Mouse (Mus musculus): ENCODE results near the gene Cep19. TPM values are rescaled to one million over a fixed set of nuclear protein-coding genes. Genes with fewer than 3 reads are reported as not detected.

Gene Cep19
- total and polyA plus RNA-seq, 3 experiments = 17.6 to 31.3 (median 29.4) TPM

- TF ChIP-seq IRF4 (IDR thresholded peaks at IDR 0.05; ENCODE audit: low read depth, low read length) = no peak
- TF ChIP-seq JUND (conservative IDR thresholded peaks at IDR 0.05; ENCODE audit: low read depth, low read length) = no peak
- TF ChIP-seq BHLHE40 (IDR thresholded peaks at IDR 0.05; ENCODE audit: low read depth, low read length) = no peak
- no peak for TF ChIP-seq MAFK (IDR thresholded peaks at IDR 0.05; ENCODE audit: insufficient replicate concordance, low read length)
- TF ChIP-seq SMC3 (IDR thresholded peaks at IDR 0.05; ENCODE audit: low read depth, low read length) = no peak
- 0 out of 2 replicates have a peak, but pooled peaks have one; percentile 9 for TF ChIP-seq ELF1 (IDR thresholded peaks at IDR 0.05; ENCODE audit: low read depth, low read length)
- TF ChIP-seq EP300 (IDR thresholded peaks at IDR 0.05; ENCODE audit: low read length) = no peak
- peaks cover 0 to 45% of the 10 kb centered on the region in 2 experiments for H3K36me3 ChIP-seq (replicated peaks in 1 of 2; ENCODE audit: control insufficient read depth in 1 of 2, insufficient read depth in 1 of 2, low read length in 1 of 2)
- H3K9ac ChIP-seq (ENCODE audit: insufficient read depth, low read depth) = no peak overlapping the region
- H3K4me3 ChIP-seq (replicated peaks in 1 of 3; ENCODE audit: low read depth in 2 of 3, low read length in 2 of 3, poor library complexity in 1 of 3) = no peak overlapping the region
- H3K4me1 ChIP-seq (ENCODE audit: control insufficient read depth in 1 of 2, insufficient read depth in 2 of 2) = peaks cover 16 to 86% of the 10 kb centered on the region in 2 experiments
- no peaks in the 10 kb centered on the region for H3K27me3 ChIP-seq (replicated peaks)
- H3K27ac ChIP-seq (ENCODE audit: insufficient read depth, low read depth) = no peak overlapping the region
- peaks cover 82% of the 10 kb centered on the region for H3K79me2 ChIP-seq (replicated peaks; ENCODE audit: control insufficient read depth, extremely low read depth, insufficient read depth, poor library complexity, severe bottlenecking)
- H3K9me3 ChIP-seq (replicated peaks; ENCODE audit: low read length) = no peaks in the 10 kb centered on the region
- dilution Hi-C loops (cut with MboI; ENCODE audit: extremely low pct_ligation_motif_present, extremely low pct_unique_long_range_greater_than_20kb, low sequenced_read_pairs) (no loop called here), in situ Hi-C loops (cut with MboI; ENCODE audit: low pct_ligation_motif_present, low pct_unique_long_range_greater_than_20kb, low sequenced_read_pairs) (no loop called here)
- no peak for DNase-seq (ENCODE audit: extremely low read depth)
- H3K4me2 ChIP-seq (ENCODE audit: insufficient read depth, low read depth, poor library complexity, severe bottlenecking) = no peak overlapping the region
Measured at GRCm38 (mm10) chr16:32062226-32062625, 37.4 kb upstream of the Cep19 start.

DNA sequence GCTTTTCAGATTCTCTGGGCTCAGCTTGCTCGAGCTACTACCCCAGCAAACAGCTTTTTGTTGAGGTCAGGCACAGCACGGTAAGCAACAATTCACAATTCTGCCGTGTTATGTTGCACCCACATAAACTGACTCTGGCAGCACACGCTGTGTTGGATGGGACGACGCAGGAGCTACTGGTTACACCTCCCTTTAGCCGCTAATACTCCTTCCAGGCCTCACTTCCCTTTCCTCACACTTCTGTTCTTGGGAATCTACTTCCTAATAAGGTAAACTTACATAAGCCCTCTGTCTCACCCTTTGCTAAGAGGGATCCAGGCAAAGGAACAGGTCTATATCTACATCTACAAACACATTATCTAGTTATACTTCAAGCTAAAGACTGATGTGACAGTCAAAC is 35.7 kb upstream of the Cep19 start:
- dilution Hi-C loops (cut with MboI; ENCODE audit: extremely low pct_ligation_motif_present, extremely low pct_unique_long_range_greater_than_20kb, low sequenced_read_pairs) = no loop called here
- no peak overlapping the region for H3K4me3 ChIP-seq (replicated peaks in 1 of 3; ENCODE audit: low read depth in 2 of 3, low read length in 2 of 3, poor library complexity in 1 of 3)
- no peaks in the 10 kb centered on the region for H3K9me3 ChIP-seq (replicated peaks; ENCODE audit: low read length)
- peaks cover 0 to 48% of the 10 kb centered on the region in 2 experiments for H3K36me3 ChIP-seq (replicated peaks in 1 of 2; ENCODE audit: control insufficient read depth in 1 of 2, insufficient read depth in 1 of 2, low read length in 1 of 2)
- H3K79me2 ChIP-seq (replicated peaks; ENCODE audit: control insufficient read depth, extremely low read depth, insufficient read depth, poor library complexity, severe bottlenecking) = peaks cover 83% of the 10 kb centered on the region
- TF ChIP-seq POLR2AphosphoS2 (IDR thresholded peaks at IDR 0.05; ENCODE audit: low read depth, low read length) (no peak; the same call in 1 of the 2 replicates), JUND (conservative IDR thresholded peaks at IDR 0.05; ENCODE audit: low read depth, low read length) (no peak), MEF2A (IDR thresholded peaks at IDR 0.05; ENCODE audit: borderline replicate concordance, low read depth, low read length) (no peak), RAD21 (IDR thresholded peaks at IDR 0.05; ENCODE audit: low read depth, low read length) (no peak), TBP (conservative IDR thresholded peaks at IDR 0.05; ENCODE audit: low read depth, low read length) (no peak), NRF1 (IDR thresholded peaks at IDR 0.05; ENCODE audit: low read depth, low read length) (no peak), USF1 (IDR thresholded peaks at IDR 0.05; ENCODE audit: low read depth, low read length) (no peak), JUN (IDR thresholded peaks at IDR 0.05; ENCODE audit: insufficient read depth, low read depth, low read length) (no peak), GABPA (IDR thresholded peaks at IDR 0.05; ENCODE audit: insufficient replicate concordance, low read depth, low read length) (no peak), ZMIZ1 (IDR thresholded peaks at IDR 0.05; ENCODE audit: low read depth, low read length) (no peak), UBTF (IDR thresholded peaks at IDR 0.05; ENCODE audit: low read depth, low read length) (no peak), E2F4 (IDR thresholded peaks at IDR 0.05; ENCODE audit: insufficient replicate concordance, low read depth, low read length) (no peak), MXI1 (IDR thresholded peaks at IDR 0.05; ENCODE audit: low read depth, low read length) (no peak), RCOR1 (conservative IDR thresholded peaks at IDR 0.05; ENCODE audit: low read depth, low read length) (no peak), HCFC1 (IDR thresholded peaks at IDR 0.05; ENCODE audit: low read depth, low read length) (no peak), ZNF384 (IDR thresholded peaks at IDR 0.05; ENCODE audit: low read depth, low read length) (no peak), BHLHE40 (IDR thresholded peaks at IDR 0.05; ENCODE audit: low read depth, low read length) (no peak), EP300 (IDR thresholded peaks at IDR 0.05; ENCODE audit: low read length) (no peak), NELFE (IDR thresholded peaks at IDR 0.05; ENCODE audit: low read depth, low read length) (no peak), MAFK (IDR thresholded peaks at IDR 0.05; ENCODE audit: insufficient replicate concordance, low read length) (no peak)
- no peak overlapping the region for H3K27ac ChIP-seq (ENCODE audit: insufficient read depth, low read depth)
- H3K27me3 ChIP-seq (replicated peaks) = no peaks in the 10 kb centered on the region
- H3K9ac ChIP-seq (ENCODE audit: insufficient read depth, low read depth) = no peak overlapping the region
- H3K4me2 ChIP-seq (ENCODE audit: insufficient read depth, low read depth, poor library complexity, severe bottlenecking) = no peak overlapping the region
- in situ Hi-C loops (cut with MboI; ENCODE audit: low pct_ligation_motif_present, low pct_unique_long_range_greater_than_20kb, low sequenced_read_pairs) = no loop called here
- DNase-seq (ENCODE audit: extremely low read depth) = no peak
- peaks cover 16 to 85% of the 10 kb centered on the region in 2 experiments for H3K4me1 ChIP-seq (ENCODE audit: control insufficient read depth in 1 of 2, insufficient read depth in 2 of 2)

Measured in CH12.LX (cell line).